Mouse (Mus musculus): Measurements from ENCODE around the gene Kpna1. TPM values are rescaled to one million over a fixed set of nuclear protein-coding genes. Genes with fewer than 3 reads are reported as not detected.

Kpna1 gene
- total and polyA plus RNA-seq, 3 experiments = 24.5 to 34.9 TPM; not detected in 1

Other genes with a start within 250 kb of the Kpna1 start
- 1.6 and 2.1 TPM in 2 replicates for gene Dirc2, start 209.4 kb upstream of the Kpna1 start, total RNA-seq (2012; rRNA removed)
- gene Dirc2, start 209.4 kb upstream of the Kpna1 start, polyA plus RNA-seq (2012; ENCODE audit: insufficient read depth in 1 of 2, insufficient read length in 2 of 2, low read depth in 1 of 2, low replicate concordance in 2 of 2, missing spikeins in 1 of 2) = 1 to 10 TPM in 1 of 2 experiments, not detected in 1; 4.1 TPM
- gene Hspbap1, start 208.4 kb upstream of the Kpna1 start, total RNA-seq (2012; rRNA removed) = 7.2 and 9.6 TPM in 2 replicates
- 1 to 10 TPM in 1 of 2 experiments, not detected in 1; 9.6 TPM for gene Hspbap1, start 208.4 kb upstream of the Kpna1 start, polyA plus RNA-seq (2012; ENCODE audit: insufficient read depth in 1 of 2, insufficient read length in 2 of 2, low read depth in 1 of 2, low replicate concordance in 2 of 2, missing spikeins in 1 of 2)
- 0.98 and 1.2 TPM in 2 replicates for gene Parp14, start 107.2 kb upstream of the Kpna1 start, total RNA-seq (2012; rRNA removed)
- 1 to 10 TPM in 1 of 2 experiments, not detected in 1; 1.5 TPM for gene Parp14, start 107.2 kb upstream of the Kpna1 start, polyA plus RNA-seq (2012; ENCODE audit: insufficient read depth in 1 of 2, insufficient read length in 2 of 2, low read depth in 1 of 2, low replicate concordance in 2 of 2, missing spikeins in 1 of 2)
- gene Parp9, start 40.3 kb upstream of the Kpna1 start, total RNA-seq (2012; rRNA removed) = 3.0 and 3.4 TPM in 2 replicates
- 1 to 10 TPM in 1 of 2 experiments, not detected in 1; 5.3 TPM for gene Parp9, start 40.3 kb upstream of the Kpna1 start, polyA plus RNA-seq (2012; ENCODE audit: insufficient read depth in 1 of 2, insufficient read length in 2 of 2, low read depth in 1 of 2, low replicate concordance in 2 of 2, missing spikeins in 1 of 2)
- gene Dtx3l, start 39.6 kb upstream of the Kpna1 start, total RNA-seq (2012; rRNA removed) = 3.5 and 3.9 TPM in 2 replicates
- 1 to 10 TPM in 1 of 2 experiments, not detected in 1; 6.0 TPM for gene Dtx3l, start 39.6 kb upstream of the Kpna1 start, polyA plus RNA-seq (2012; ENCODE audit: insufficient read depth in 1 of 2, insufficient read length in 2 of 2, low read depth in 1 of 2, low replicate concordance in 2 of 2, missing spikeins in 1 of 2)
- gene Wdr5b, start 62.4 kb downstream of the Kpna1 start, total RNA-seq (2012; rRNA removed) = 2.1 and 3.3 TPM in 2 replicates
- gene Wdr5b, start 62.4 kb downstream of the Kpna1 start, polyA plus RNA-seq (2012; ENCODE audit: insufficient read depth in 1 of 2, insufficient read length in 2 of 2, low read depth in 1 of 2, low replicate concordance in 2 of 2, missing spikeins in 1 of 2) = 1 to 10 TPM in 1 of 2 experiments, not detected in 1; 1.7 TPM
- 111 and 120 TPM in 2 replicates for gene Fam162a, start 92.8 kb downstream of the Kpna1 start, total RNA-seq (2012; rRNA removed)
- gene Fam162a, start 92.8 kb downstream of the Kpna1 start, polyA plus RNA-seq (2012; ENCODE audit: insufficient read depth in 1 of 2, insufficient read length in 2 of 2, low read depth in 1 of 2, low replicate concordance in 2 of 2, missing spikeins in 1 of 2) = 100 to 1,000 TPM in 1 of 2 experiments, not detected in 1; 129 TPM
- 183 and 203 TPM in 2 replicates for gene Ccdc58, start 92.9 kb downstream of the Kpna1 start, total RNA-seq (2012; rRNA removed)
- 10 to 100 TPM in 1 of 2 experiments, not detected in 1; 98.3 TPM for gene Ccdc58, start 92.9 kb downstream of the Kpna1 start, polyA plus RNA-seq (2012; ENCODE audit: insufficient read depth in 1 of 2, insufficient read length in 2 of 2, low read depth in 1 of 2, low replicate concordance in 2 of 2, missing spikeins in 1 of 2)
- not detected in 2 replicates for gene Csta1, start 152.5 kb downstream of the Kpna1 start, total RNA-seq (2012; rRNA removed)
- not detected for gene Csta1, start 152.5 kb downstream of the Kpna1 start, polyA plus RNA-seq (2012; ENCODE audit: insufficient read depth in 1 of 2, insufficient read length in 2 of 2, low read depth in 1 of 2, low replicate concordance in 2 of 2, missing spikeins in 1 of 2)
- gene Stfa2l1, start 178.1 kb downstream of the Kpna1 start, total RNA-seq (2012; rRNA removed) = not detected in 2 replicates
- gene Stfa2l1, start 178.1 kb downstream of the Kpna1 start, polyA plus RNA-seq (2012; ENCODE audit: insufficient read depth in 1 of 2, insufficient read length in 2 of 2, low read depth in 1 of 2, low replicate concordance in 2 of 2, missing spikeins in 1 of 2) = not detected
- not detected in 2 replicates for gene Gm5483, start 205.5 kb downstream of the Kpna1 start, total RNA-seq (2012; rRNA removed)
- gene Gm5483, start 205.5 kb downstream of the Kpna1 start, polyA plus RNA-seq (2012; ENCODE audit: insufficient read depth in 1 of 2, insufficient read length in 2 of 2, low read depth in 1 of 2, low replicate concordance in 2 of 2, missing spikeins in 1 of 2) = not detected
- gene Gm5416, start 231.7 kb downstream of the Kpna1 start, total RNA-seq (2012; rRNA removed) = not detected in 2 replicates
- not detected for gene Gm5416, start 231.7 kb downstream of the Kpna1 start, polyA plus RNA-seq (2012; ENCODE audit: insufficient read depth in 1 of 2, insufficient read length in 2 of 2, low read depth in 1 of 2, low replicate concordance in 2 of 2, missing spikeins in 1 of 2)
- gene 2010005H15Rik, start 242.7 kb downstream of the Kpna1 start, total RNA-seq (2012; rRNA removed) = 0.29 and 0.46 TPM in 2 replicates
- under 1 TPM in 1 of 2 experiments, not detected in 1; 0.11 TPM for gene 2010005H15Rik, start 242.7 kb downstream of the Kpna1 start, polyA plus RNA-seq (2012; ENCODE audit: insufficient read depth in 1 of 2, insufficient read length in 2 of 2, low read depth in 1 of 2, low replicate concordance in 2 of 2, missing spikeins in 1 of 2)